Mouse (Mus musculus) megakaryocyte, embryonic 14.5 days (primary cell): ENCODE data around the gene Adk. TPM values are rescaled to one million over a fixed set of nuclear protein-coding genes. Genes with fewer than 3 reads are reported as not detected.

Experiments used
- H3K27me3 ChIP-seq: replicated peaks from 2 replicates; pipeline ENCODE3; 2012; ENCODE audit warnings: inconsistent platforms
- H3K36me3 ChIP-seq: replicated peaks from 2 replicates; pipeline ENCODE3; 2012; ENCODE audit warnings: low read length, inconsistent platforms, mixed read lengths
- H3K4me1 ChIP-seq: 2 replicates; pipeline ENCODE4 v1.6.1; 2012; ENCODE audit warnings: inconsistent platforms
- H3K4me3 ChIP-seq: replicated peaks from 2 replicates; pipeline ENCODE3; 2012; ENCODE audit warnings: moderate library complexity, mild to moderate bottlenecking, inconsistent platforms
- H3K9me3 ChIP-seq: 2 replicates; pipeline ENCODE4 v1.6.1; 2012; ENCODE audit warnings: inconsistent platforms
- FLI1 ChIP-seq: IDR thresholded peaks from 2 replicates; pipeline ENCODE4 v1.6.1; 2012; ENCODE audit warnings: low read length, inconsistent platforms, mixed read lengths
- GATA1 ChIP-seq: IDR thresholded peaks from 3 replicates; pipeline ENCODE4 v1.6.1; 2012; ENCODE audit warnings: mixed read lengths, low read length, inconsistent platforms, borderline replicate concordance
- polyA plus RNA-seq: library from polyadenylated mRNA; stranded (reverse); fragments of >175 nt; gene quantifications from 2 replicates; pipeline ENCODE4 v1.2.3, GENCODE M21; 2012; ENCODE audit warnings: low replicate concordance; ENCODE audit not compliant: insufficient read depth

Gene Adk
- polyA plus RNA-seq, 1 experiment, result 2.1 TPM

DNA sequence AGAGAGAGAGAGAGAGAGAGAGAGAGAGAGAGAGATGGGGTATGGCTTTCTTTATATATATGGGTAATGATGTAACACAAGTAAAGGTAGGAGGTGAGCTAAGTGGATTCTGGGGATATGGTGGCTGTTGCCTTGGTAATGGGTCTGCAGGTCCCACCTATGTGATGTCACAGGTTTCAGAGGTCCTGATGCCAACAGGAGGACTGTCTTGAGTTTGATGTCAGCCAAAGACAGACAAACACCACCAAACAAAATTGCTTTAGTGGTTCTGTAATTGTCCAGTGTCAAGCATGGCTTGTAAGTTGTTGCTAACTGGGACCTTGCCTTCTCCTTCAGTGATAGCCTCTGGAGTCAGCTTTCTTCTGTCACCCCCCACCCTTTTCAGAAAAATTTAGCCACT is 62.0 kb downstream of the Adk start:
- no peaks in the 10 kb centered on the region for H3K9me3 ChIP-seq
- peaks cover 26% of the 10 kb centered on the region for H3K4me1 ChIP-seq
- H3K36me3 ChIP-seq, result peaks cover 3% of the 10 kb centered on the region
- no peaks in the 10 kb centered on the region for H3K27me3 ChIP-seq
- H3K4me3 ChIP-seq, result no peak overlapping the region
- TF ChIP-seq GATA1 (no peak), FLI1 (no peak)

DNA sequence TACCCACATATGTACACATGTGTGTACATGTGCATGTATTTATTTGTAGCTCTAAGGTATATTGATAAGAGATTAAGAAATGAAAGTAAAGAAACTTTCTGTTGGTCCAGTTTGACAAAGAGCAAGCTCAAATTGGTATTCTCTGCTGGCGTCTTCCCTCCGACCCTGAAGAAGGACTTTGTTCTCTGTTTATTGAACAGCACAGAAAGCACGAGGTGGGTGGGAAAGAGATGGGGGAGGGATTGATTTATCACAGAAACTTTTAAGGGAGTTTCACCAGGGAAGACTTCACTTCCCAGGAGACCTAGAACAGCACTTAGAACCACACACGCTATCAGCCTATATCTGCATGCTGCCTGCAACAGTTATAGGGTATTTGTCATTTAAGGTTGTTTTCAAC is 62.9 kb downstream of the Adk start:
- peaks cover 28% of the 10 kb centered on the region for H3K4me1 ChIP-seq
- H3K36me3 ChIP-seq, result peaks cover 3% of the 10 kb centered on the region
- H3K4me3 ChIP-seq, result no peak overlapping the region
- TF ChIP-seq FLI1, result no peak
- TF ChIP-seq GATA1, result no peak
- no peaks in the 10 kb centered on the region for H3K27me3 ChIP-seq
- H3K9me3 ChIP-seq, result no peaks in the 10 kb centered on the region

- TF ChIP-seq GATA1 (no peak), FLI1 (no peak)
- Histone ChIP-seq H3K36me3 (peaks cover 3% of the 10 kb centered on the region), H3K4me3 (no peak overlapping the region), H3K4me1 (peaks cover 26% of the 10 kb centered on the region), H3K9me3 (no peaks in the 10 kb centered on the region), H3K27me3 (no peaks in the 10 kb centered on the region)
These were observed 63.6 kb downstream of the Adk start for GRCm38 (mm10) chr14:21115888-21116460.

DNA sequence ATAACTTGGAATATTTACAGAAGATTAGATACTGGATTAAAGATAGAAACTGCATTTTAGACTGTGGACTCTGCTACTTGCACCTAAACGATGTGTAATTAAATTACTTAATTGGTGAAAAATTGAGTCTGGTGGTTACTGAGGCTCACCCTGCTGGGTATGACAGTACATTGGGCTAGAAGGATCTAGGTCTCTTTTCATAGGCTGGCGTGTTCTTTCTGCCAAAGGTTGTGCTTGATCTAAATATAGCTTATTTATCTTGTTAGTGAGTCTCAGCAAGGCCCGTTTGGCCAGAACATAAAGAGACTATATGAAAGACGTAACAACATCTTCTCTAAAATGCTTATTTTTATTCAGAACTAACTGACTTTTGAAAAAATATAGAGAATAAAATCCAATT is 65.7 kb downstream of the Adk start:
- TF ChIP-seq GATA1 (no peak), FLI1 (no peak)
- no peaks in the 10 kb centered on the region for H3K36me3 ChIP-seq
- no peaks in the 10 kb centered on the region for H3K27me3 ChIP-seq
- no peak overlapping the region for H3K4me3 ChIP-seq
- H3K4me1 ChIP-seq, result peaks cover 23% of the 10 kb centered on the region
- H3K9me3 ChIP-seq, result no peaks in the 10 kb centered on the region

- H3K4me3 ChIP-seq, result no peak overlapping the region
- H3K27me3 ChIP-seq, result no peaks in the 10 kb centered on the region
- TF ChIP-seq FLI1 (no peak), GATA1 (no peak)
- H3K4me1 ChIP-seq, result peaks cover 30% of the 10 kb centered on the region
- H3K36me3 ChIP-seq, result peaks cover 2% of the 10 kb centered on the region
- H3K9me3 ChIP-seq, result no peaks in the 10 kb centered on the region
These were observed 67.4 kb downstream of the Adk start for GRCm38 (mm10) chr14:21119653-21120313.

DNA sequence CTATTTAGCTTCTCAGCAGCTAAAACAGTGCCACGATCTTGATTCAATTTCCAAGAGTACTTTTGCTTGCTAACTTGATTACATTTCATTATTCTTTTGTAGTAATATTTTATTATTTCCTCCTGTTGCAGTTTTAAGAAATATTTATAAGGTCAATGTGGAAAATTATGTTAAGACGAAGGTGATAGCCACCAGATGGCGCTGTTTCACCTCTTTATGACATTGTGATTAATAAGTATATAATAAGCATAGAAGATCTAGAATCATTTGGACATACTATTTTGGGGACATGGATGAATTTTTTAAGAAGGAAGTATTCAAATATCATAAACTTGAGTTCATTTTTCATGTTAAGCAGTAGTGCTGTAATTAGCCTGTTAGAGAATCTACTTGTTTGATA is 68.1 kb downstream of the Adk start:
- peaks cover 2% of the 10 kb centered on the region for H3K36me3 ChIP-seq
- peaks cover 28% of the 10 kb centered on the region for H3K4me1 ChIP-seq
- H3K27me3 ChIP-seq, result no peaks in the 10 kb centered on the region
- H3K9me3 ChIP-seq, result no peaks in the 10 kb centered on the region
- no peak overlapping the region for H3K4me3 ChIP-seq
- no peak for TF ChIP-seq FLI1
- TF ChIP-seq GATA1, result no peak

DNA sequence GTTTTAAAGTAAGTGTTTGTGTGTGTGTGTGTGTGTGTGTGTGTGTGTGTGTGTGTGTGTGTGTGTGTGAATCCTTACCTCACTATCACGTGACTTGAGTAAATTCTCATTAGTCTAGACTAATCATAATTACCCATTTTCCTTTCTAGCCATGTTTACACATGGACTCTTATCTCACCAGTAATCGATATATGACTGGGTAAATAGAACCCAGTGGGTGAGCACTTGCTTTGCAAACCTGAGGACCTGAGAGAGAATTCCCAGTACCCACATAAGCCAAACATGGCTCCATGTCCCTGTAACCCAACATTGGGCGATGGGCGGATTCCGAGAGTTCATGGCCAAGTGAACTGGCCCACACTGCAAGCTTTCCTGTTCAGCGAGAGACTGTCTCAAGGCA is 74.8 kb downstream of the Adk start:
- no peaks in the 10 kb centered on the region for H3K9me3 ChIP-seq
- TF ChIP-seq GATA1, result no peak
- TF ChIP-seq FLI1, result no peak
- no peaks in the 10 kb centered on the region for H3K27me3 ChIP-seq
- no peak overlapping the region for H3K4me3 ChIP-seq
- peaks cover 14% of the 10 kb centered on the region for H3K4me1 ChIP-seq
- H3K36me3 ChIP-seq, result peaks cover 2% of the 10 kb centered on the region

DNA sequence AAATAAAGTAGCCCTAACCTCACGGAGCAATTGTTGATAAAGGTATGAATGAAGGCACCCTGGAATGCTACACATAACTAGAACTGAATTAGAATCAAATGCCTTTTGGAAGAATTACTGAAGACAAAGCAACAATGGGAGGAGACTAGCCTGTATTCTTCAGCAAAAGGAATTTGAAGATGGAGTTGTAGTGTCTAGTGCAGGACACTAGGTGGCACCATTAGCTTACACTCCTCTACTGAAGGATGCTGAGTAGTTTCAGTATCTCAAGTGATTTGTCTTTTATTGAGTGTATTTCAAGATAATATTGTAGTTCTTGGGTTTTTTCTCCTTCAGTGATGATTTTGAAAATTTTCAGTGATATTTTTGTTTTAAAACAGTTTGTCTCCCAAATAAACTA is 84.5 kb downstream of the Adk start:
- Histone ChIP-seq H3K36me3 (no peaks in the 10 kb centered on the region), H3K4me3 (no peak overlapping the region), H3K27me3 (no peaks in the 10 kb centered on the region), H3K4me1 (peaks cover 8% of the 10 kb centered on the region), H3K9me3 (no peaks in the 10 kb centered on the region)
- TF ChIP-seq FLI1, result no peak
- no peak for TF ChIP-seq GATA1

GRCm38 (mm10) chr14:21142603-21143002 is 90.2 kb downstream of the Adk start:
- H3K27me3 ChIP-seq, result no peaks in the 10 kb centered on the region
- H3K9me3 ChIP-seq, result no peaks in the 10 kb centered on the region
- TF ChIP-seq FLI1 (no peak), GATA1 (no peak)
- peaks cover 7% of the 10 kb centered on the region; the same call in 1 of the 2 replicates for H3K4me1 ChIP-seq
- H3K36me3 ChIP-seq, result no peaks in the 10 kb centered on the region
- no peak overlapping the region for H3K4me3 ChIP-seq

DNA sequence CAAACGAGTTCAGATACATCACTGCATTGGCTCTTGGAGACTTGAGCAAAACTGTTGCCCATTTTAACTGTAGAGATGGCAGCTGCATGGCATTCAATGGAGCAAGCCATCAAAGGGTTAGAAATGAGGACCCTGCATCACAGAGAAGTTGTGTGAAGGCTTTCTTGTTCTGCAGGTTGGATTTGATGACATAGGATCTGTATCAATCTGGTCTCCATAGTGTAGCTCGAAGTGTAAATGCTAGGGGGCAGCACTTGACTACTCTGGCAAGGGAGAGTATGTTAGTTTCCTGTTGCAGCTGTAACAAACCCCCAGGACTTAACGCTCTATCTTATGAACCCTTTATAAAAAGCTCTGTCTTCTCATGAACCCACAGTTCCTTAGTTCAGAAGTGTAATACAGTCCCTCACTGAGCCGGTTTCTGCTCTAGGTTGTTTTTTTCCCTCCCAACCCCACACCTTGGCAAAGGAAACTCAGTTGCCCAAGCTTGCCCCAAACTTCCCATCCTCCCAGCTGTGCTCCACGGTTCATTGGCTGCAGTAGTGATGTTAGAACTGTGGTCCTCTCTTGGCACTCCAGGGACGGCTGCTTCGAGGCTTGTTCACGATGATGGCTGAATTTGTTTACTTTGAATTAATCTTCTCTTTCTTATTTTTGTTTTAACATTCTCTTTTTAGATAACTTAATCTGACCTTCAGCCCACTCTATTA is 91.2 kb downstream of the Adk start:
- no peaks in the 10 kb centered on the region for H3K27me3 ChIP-seq
- H3K4me1 ChIP-seq, result peaks cover 7% of the 10 kb centered on the region; the same call in 1 of the 2 replicates
- no peak for TF ChIP-seq GATA1
- TF ChIP-seq FLI1, result no peak
- no peaks in the 10 kb centered on the region for H3K36me3 ChIP-seq
- H3K4me3 ChIP-seq, result no peak overlapping the region
- H3K9me3 ChIP-seq, result no peaks in the 10 kb centered on the region
